Mouse (Mus musculus): Measurements from ENCODE around the gene Gm21818.
"Not testable (repeated sequence)": the region's sequence is repeated elsewhere in the genome, so short reads cannot be mapped to it uniquely, and the experiment has no call there.

- TF ChIP-seq CTCF (IDR thresholded peaks at IDR 0.05; ENCODE audit: low read depth, low read length); GATA1 (IDR thresholded peaks at IDR 0.05; ENCODE audit: borderline replicate concordance, low read length); GATA2 (IDR thresholded peaks at IDR 0.05; ENCODE audit: borderline replicate concordance, low read depth, low read length): not testable (repeated sequence)
Observed at GRCm38 (mm10) chr13:120220922-120221321, 48.7 kb downstream of the Gm21818 start.
